In genomic region chr1:132006721-132007120, GRCm38 (mm10) we compare ENCODE assay signal across 9 mouse cellular contexts. TPM values are rescaled to one million over a fixed set of nuclear protein-coding genes. Genes with fewer than 3 reads are reported as not detected.
DNase-seq lines count a peak whose midpoint lies in the region; ATAC-seq and TF ChIP-seq lines count a peak whose summit lies in the region.
"Had no signal": no experiment of that assay in that cellular context is flagged by ENCODE, and none has a peak within 500 bp of the region (broad histone marks: within the 10 kb centered on the region; RNA-seq: fewer than 3 reads in every experiment).

No protein-coding gene starts in this region.

- WGBS in kidney, embryonic 15.5 days, result 24% methylated on average over 5 of the region's 5 CpGs
- WGBS in embryonic facial prominence, embryonic 11.5 days, result 28% methylated on average over 5 of the region's 5 CpGs
- WGBS in hindbrain, postnatal 0 days, result 32% methylated on average over 5 of the region's 5 CpGs
- WGBS in midbrain, embryonic 15.5 days, result 38% methylated on average over 5 of the region's 5 CpGs

- H3K9me3 ChIP-seq in kidney, embryonic 15.5 days (replicated peaks), result no peaks in the 10 kb centered on the region
- no peaks in the 10 kb centered on the region for H3K9me3 ChIP-seq in embryonic facial prominence, embryonic 11.5 days (replicated peaks; ENCODE audit: control insufficient read depth, low read length)
- no peaks in the 10 kb centered on the region for H3K9me3 ChIP-seq in hindbrain, postnatal 0 days (ENCODE audit: low read length)
- H3K9me3 ChIP-seq in midbrain, embryonic 15.5 days, result no peaks in the 10 kb centered on the region

- H3K9ac ChIP-seq in kidney, embryonic 15.5 days, result peak overlapping the region; percentile 94; the same call in 1 of the 2 replicates
- no peak overlapping the region; the same call in 1 of the 2 replicates for H3K9ac ChIP-seq in embryonic facial prominence, embryonic 11.5 days (replicated peaks; ENCODE audit: low read length)
- no peak overlapping the region for H3K9ac ChIP-seq in hindbrain, postnatal 0 days (replicated peaks; ENCODE audit: low read length)
- H3K9ac ChIP-seq in midbrain, embryonic 15.5 days, result no peak overlapping the region

- peak overlapping the region; percentile 69 for H3K4me2 ChIP-seq in kidney, embryonic 15.5 days
- H3K4me2 ChIP-seq in embryonic facial prominence, embryonic 11.5 days (ENCODE audit: low read depth, low read length), result peak overlapping the region; percentile 38; the same call in 1 of the 2 replicates
- H3K4me2 ChIP-seq in hindbrain, postnatal 0 days (ENCODE audit: low read depth, low read length), result peak overlapping the region; percentile 66
- peak overlapping the region; percentile 69 for H3K4me2 ChIP-seq in midbrain, embryonic 15.5 days

- no peak for ATAC-seq in kidney, embryonic 15.5 days (replicated peaks; ENCODE audit: low FRiP score)
- no peak for ATAC-seq in embryonic facial prominence, embryonic 11.5 days (replicated peaks; ENCODE audit: insufficient number of reproducible peaks, low FRiP score, low TSS enrichment, low read depth)
- no peak for ATAC-seq in hindbrain, postnatal 0 days
- ATAC-seq in midbrain, embryonic 15.5 days (replicated peaks), result no peak

- DNase-seq in kidney, adult 18-20 months, result no peak
- peak; percentile 14 for DNase-seq in embryonic facial prominence, embryonic 11.5 days (ENCODE audit: low spot score)
- DNase-seq in hindbrain, postnatal 0 days (ENCODE audit: low spot score), result no peak
- DNase-seq in right cerebral cortex, adult 2 months (ENCODE audit: low spot score in 2 of 2), result no peak
- DNase-seq in ovary, postnatal 10 days (ENCODE audit: low spot score), result no peak
- no peak for DNase-seq in urinary bladder, adult 2 months (ENCODE audit: low spot score)

- peak overlapping the region; percentile 86 for H3K4me3 ChIP-seq in kidney, embryonic 15.5 days (replicated peaks)
- H3K4me3 ChIP-seq in embryonic facial prominence, embryonic 11.5 days (ENCODE audit: low read depth, low read length), result peak overlapping the region; percentile 94
- H3K4me3 ChIP-seq in hindbrain, postnatal 0 days (ENCODE audit: low read length), result peak overlapping the region; percentile 92
- peak overlapping the region; percentile 85 for H3K4me3 ChIP-seq in midbrain, embryonic 15.5 days

- H3K27ac ChIP-seq in kidney, embryonic 15.5 days, result peak overlapping the region; percentile 100
- H3K27ac ChIP-seq in embryonic facial prominence, embryonic 11.5 days (replicated peaks; ENCODE audit: low read depth, low read length), result no peak overlapping the region
- peak overlapping the region; percentile 98 for H3K27ac ChIP-seq in hindbrain, postnatal 0 days
- peak overlapping the region; percentile 96 for H3K27ac ChIP-seq in midbrain, embryonic 15.5 days

- TF ChIP-seq CTCF in hindbrain, postnatal 0 days (IDR thresholded peaks at IDR 0.05; ENCODE audit: low read depth), result no peak

- no peaks in the 10 kb centered on the region for H3K27me3 ChIP-seq in kidney, embryonic 15.5 days
- H3K27me3 ChIP-seq in embryonic facial prominence, embryonic 11.5 days (ENCODE audit: control insufficient read depth, insufficient read depth, low read length), result no peaks in the 10 kb centered on the region; the same call in 1 of the 2 replicates
- H3K27me3 ChIP-seq in hindbrain, postnatal 0 days (ENCODE audit: insufficient read depth, low read length), result no peaks in the 10 kb centered on the region
- no peaks in the 10 kb centered on the region for H3K27me3 ChIP-seq in midbrain, embryonic 15.5 days (replicated peaks)

- H3K36me3 ChIP-seq in kidney, embryonic 15.5 days, result no peaks in the 10 kb centered on the region
- no peaks in the 10 kb centered on the region for H3K36me3 ChIP-seq in embryonic facial prominence, embryonic 11.5 days (replicated peaks; ENCODE audit: control insufficient read depth, insufficient read depth, low read depth, low read length)
- no peaks in the 10 kb centered on the region for H3K36me3 ChIP-seq in hindbrain, postnatal 0 days (ENCODE audit: insufficient read depth, low read length)
- H3K36me3 ChIP-seq in midbrain, embryonic 15.5 days (replicated peaks), result no peaks in the 10 kb centered on the region

- peaks cover 33% of the 10 kb centered on the region for H3K4me1 ChIP-seq in kidney, embryonic 15.5 days
- H3K4me1 ChIP-seq in embryonic facial prominence, embryonic 11.5 days (ENCODE audit: control insufficient read depth, insufficient read depth, low read length), result no peaks in the 10 kb centered on the region
- peaks cover 15% of the 10 kb centered on the region for H3K4me1 ChIP-seq in hindbrain, postnatal 0 days (ENCODE audit: insufficient read depth, low read length)
- peaks cover 22% of the 10 kb centered on the region for H3K4me1 ChIP-seq in midbrain, embryonic 15.5 days

RNA-seq across cellular contexts. Expression of gene Elk4, which starts 0.7 kb away (rescaled TPM):
- polyA plus RNA-seq in kidney, embryonic 15.5 days (2015; fragmentation: Nextera tagmentation; extraction: Ambion mirVana), result 24.1 and 25.8 TPM in 2 replicates
- 18.0 and 19.8 TPM in 2 replicates for polyA plus RNA-seq in embryonic facial prominence, embryonic 11.5 days (2014; fragmentation: Nextera tagmentation; extraction: Ambion mirVana)
- total RNA-seq in hindbrain, postnatal 0 days (2014; rRNA removed), result 18.8 and 22.4 TPM in 2 replicates
- 8.0 and 8.2 TPM in 2 replicates for polyA plus RNA-seq in hindbrain, postnatal 0 days (2015; fragmentation: Nextera tagmentation; extraction: Ambion mirVana)
- polyA plus RNA-seq in midbrain, embryonic 15.5 days (2015; fragmentation: Nextera tagmentation; extraction: Ambion mirVana), result 12.7 and 13.1 TPM in 2 replicates
- polyA plus RNA-seq in urinary bladder, adult 2 months (2012; rRNA removed), result 35.7 and 51.0 TPM in 2 replicates

RNA-seq across cellular contexts. Expression of gene Slc45a3, which starts 44.0 kb away (rescaled TPM):
- 7.9 and 9.1 TPM in 2 replicates for polyA plus RNA-seq in kidney, embryonic 15.5 days (2015; fragmentation: Nextera tagmentation; extraction: Ambion mirVana)
- 3.8 and 4.6 TPM in 2 replicates for polyA plus RNA-seq in embryonic facial prominence, embryonic 11.5 days (2014; fragmentation: Nextera tagmentation; extraction: Ambion mirVana)
- total RNA-seq in hindbrain, postnatal 0 days (2014; rRNA removed), result 1.3 and 2.0 TPM in 2 replicates
- 0.28 and 0.37 TPM in 2 replicates for polyA plus RNA-seq in hindbrain, postnatal 0 days (2015; fragmentation: Nextera tagmentation; extraction: Ambion mirVana)
- polyA plus RNA-seq in midbrain, embryonic 15.5 days (2015; fragmentation: Nextera tagmentation; extraction: Ambion mirVana), result 1.9 and 3.5 TPM in 2 replicates
- polyA plus RNA-seq in urinary bladder, adult 2 months (2012; rRNA removed), result 5.6 and 5.7 TPM in 2 replicates
- total RNA-seq: neutrophil, adult 5-6 weeks had no signal
